Mouse (Mus musculus) thymus, adult 2 months (tissue): ENCODE measurements around the gene Akap17b.

Source experiments
- CTCF ChIP-seq: fragments of 200-500 bp; IDR thresholded peaks from 2 replicates; pipeline ENCODE4 v1.5.1; 2012; ENCODE audit warnings: mild to moderate bottlenecking, control low read depth, low read length, moderate library complexity, borderline replicate concordance; ENCODE audit not compliant: control insufficient read depth, poor library complexity, insufficient read depth; ENCODE audit errors: extremely low read depth
- POLR2A ChIP-seq: fragments of 200-500 bp; IDR thresholded peaks from 2 replicates; pipeline ENCODE4 v1.6.1; 2012; ENCODE audit warnings: mild to moderate bottlenecking, low read length, control low read depth, moderate library complexity; ENCODE audit not compliant: control insufficient read depth, poor library complexity, insufficient read depth; ENCODE audit errors: extremely low read depth

DNA sequence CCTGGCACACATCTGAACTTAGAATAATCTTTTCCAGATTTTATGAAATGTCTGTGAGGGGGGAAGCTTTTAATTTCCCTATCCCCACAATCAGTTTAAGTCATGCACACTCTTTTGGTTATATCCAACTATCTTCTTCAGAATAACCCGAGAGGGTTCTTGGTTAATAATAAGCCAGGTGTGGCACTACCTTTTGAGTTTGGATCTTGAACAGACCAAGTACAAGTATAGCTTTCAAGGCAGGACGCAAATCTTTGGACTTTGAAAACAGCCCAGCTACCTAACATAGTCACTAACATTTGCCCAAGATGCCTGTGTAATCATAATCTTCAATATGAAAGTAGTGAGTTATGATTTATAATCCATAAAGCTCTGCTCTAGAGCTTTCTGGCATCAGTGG lies 42.3 kb downstream of the Akap17b start:
- TF ChIP-seq CTCF (no peak), POLR2A (no peak)
